Mouse (Mus musculus): ENCODE data around the gene Arhgef3. TPM values are rescaled to one million over a fixed set of nuclear protein-coding genes. Genes with fewer than 3 reads are reported as not detected.
A peak's percentile ranks its signal among the peaks of the same experiment; 100 is the strongest.

The Arhgef3 gene
- 17.3 and 17.7 TPM in 2 replicates for total RNA-seq (2014; rRNA removed)
- 9.1 and 12.3 TPM in 2 replicates for polyA plus RNA-seq (2015; fragmentation: Nextera tagmentation; extraction: Ambion mirVana)

DNA sequence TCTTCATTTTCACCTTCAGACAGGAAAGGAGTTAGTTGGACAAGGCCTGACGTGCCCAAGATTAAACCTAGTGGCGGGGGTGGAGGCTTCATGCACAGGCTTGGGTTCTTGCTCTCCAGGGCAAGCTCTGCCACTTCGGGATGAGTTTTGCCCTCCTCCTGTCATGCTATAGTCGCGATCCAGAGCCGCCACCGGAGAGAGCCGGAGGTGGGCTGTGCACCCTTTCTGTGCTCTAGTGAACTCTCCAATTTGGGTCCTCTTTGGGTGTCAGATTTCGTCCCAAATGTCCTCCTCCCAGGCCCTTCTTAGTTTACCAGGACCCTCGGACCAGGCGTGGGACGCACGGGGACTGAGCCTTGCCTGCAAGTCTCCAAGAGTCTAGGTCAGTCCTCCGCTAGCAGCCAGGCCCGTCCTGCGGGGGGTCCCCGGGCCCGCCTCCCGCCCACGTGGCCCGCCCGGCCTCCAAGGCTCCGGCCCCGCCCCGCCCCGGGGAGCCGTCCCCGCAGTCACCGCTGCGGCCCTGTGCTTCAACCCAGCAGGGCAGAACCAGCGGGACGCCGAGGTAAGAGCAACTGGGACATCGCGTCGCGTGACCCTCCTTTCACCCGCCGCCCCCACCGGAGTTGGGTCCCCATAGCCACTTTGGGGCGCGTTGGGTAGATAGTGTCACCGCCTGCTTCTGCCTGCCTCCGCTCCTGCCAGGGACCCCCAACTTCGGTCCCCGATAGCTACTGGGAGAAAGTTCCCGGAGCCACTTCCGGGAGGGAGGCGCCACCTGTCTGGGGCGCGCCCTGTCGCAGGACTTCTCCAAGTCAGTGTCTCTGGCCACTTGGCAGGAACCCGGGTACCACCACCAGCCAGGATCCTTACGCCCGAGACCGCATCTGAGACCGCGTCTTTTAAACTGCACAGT, at the start of gene Arhgef3:
Gene Arhgef3 (plus strand): TSS at position 538 of the 913 bp plus-strand sequence.
- Histone ChIP-seq H3K9ac (peak within 1 kb of the TSS; percentile 45), H3K9me3 (ENCODE audit: low read length) (no peaks in the 10 kb centered on the region), H3K4me2 (ENCODE audit: low read depth) (peak within 1 kb of the TSS; percentile 98), H3K27me3 (ENCODE audit: insufficient read depth, low read length) (peaks cover 9% of the 10 kb centered on the region), H3K4me3 (ENCODE audit: low read depth, low read length) (peak within 1 kb of the TSS; percentile 47), H3K36me3 (ENCODE audit: insufficient read depth) (no peaks in the 10 kb centered on the region), H3K4me1 (ENCODE audit: insufficient read depth) (peaks cover 9% of the 10 kb centered on the region; the same call in 1 of the 2 replicates), H3K27ac (ENCODE audit: low read depth, low read length) (no peak within 1 kb of the TSS)
- no peak for TF ChIP-seq CTCF (IDR thresholded peaks at IDR 0.05; ENCODE audit: low read depth)
- ATAC-seq (peak; percentile 77), DNase-seq (peak; percentile 30)
- WGBS = 2% methylated on average over 57 of the region's 58 CpGs

GRCm38 (mm10) chr14:27066171-27066929, 48.3 kb upstream of the Arhgef3 start:
- no peak overlapping the region for H3K9ac ChIP-seq
- no peak for TF ChIP-seq CTCF (IDR thresholded peaks at IDR 0.05; ENCODE audit: low read depth)
- DNase-seq = no peak
- H3K27me3 ChIP-seq (ENCODE audit: insufficient read depth, low read length) = no peaks in the 10 kb centered on the region
- no peak overlapping the region for H3K4me2 ChIP-seq (ENCODE audit: low read depth)
- no peaks in the 10 kb centered on the region for H3K36me3 ChIP-seq (ENCODE audit: insufficient read depth)
- 16% methylated on average over 9 of the region's 9 CpGs for WGBS
- no peaks in the 10 kb centered on the region for H3K9me3 ChIP-seq (ENCODE audit: low read length)
- H3K27ac ChIP-seq (ENCODE audit: low read depth, low read length) = no peak overlapping the region
- ATAC-seq = peak; percentile 33; the same call in 1 of the 2 replicates
- no peak overlapping the region for H3K4me3 ChIP-seq (ENCODE audit: low read depth, low read length)
- peaks cover 10% of the 10 kb centered on the region; the same call in 1 of the 2 replicates for H3K4me1 ChIP-seq (ENCODE audit: insufficient read depth)

GRCm38 (mm10) chr14:27067866-27068271, 46.8 kb upstream of the Arhgef3 start:
- Histone ChIP-seq H3K4me2 (ENCODE audit: low read depth) (peak overlapping the region; percentile 19; the same call in 1 of the 2 replicates), H3K9ac (no peak overlapping the region), H3K27me3 (ENCODE audit: insufficient read depth, low read length) (no peaks in the 10 kb centered on the region), H3K4me1 (ENCODE audit: insufficient read depth) (peaks cover 10% of the 10 kb centered on the region; the same call in 1 of the 2 replicates), H3K4me3 (ENCODE audit: low read depth, low read length) (no peak overlapping the region), H3K36me3 (ENCODE audit: insufficient read depth) (no peaks in the 10 kb centered on the region), H3K9me3 (ENCODE audit: low read length) (no peaks in the 10 kb centered on the region), H3K27ac (ENCODE audit: low read depth, low read length) (peak overlapping the region; percentile 62)
- peak; percentile 57 for DNase-seq
- 26% methylated on average over 6 of the region's 6 CpGs for WGBS
- TF ChIP-seq CTCF (IDR thresholded peaks at IDR 0.05; ENCODE audit: low read depth) = no peak
- ATAC-seq = peak; percentile 92

- Histone ChIP-seq H3K4me2 (ENCODE audit: low read depth) (no peak overlapping the region), H3K9ac (no peak overlapping the region), H3K36me3 (ENCODE audit: insufficient read depth) (no peaks in the 10 kb centered on the region), H3K27ac (ENCODE audit: low read depth, low read length) (no peak overlapping the region), H3K9me3 (ENCODE audit: low read length) (no peaks in the 10 kb centered on the region), H3K27me3 (ENCODE audit: insufficient read depth, low read length) (no peaks in the 10 kb centered on the region), H3K4me3 (ENCODE audit: low read depth, low read length) (no peak overlapping the region), H3K4me1 (ENCODE audit: insufficient read depth) (peaks cover 10% of the 10 kb centered on the region; the same call in 1 of the 2 replicates)
- no peak for TF ChIP-seq CTCF (IDR thresholded peaks at IDR 0.05; ENCODE audit: low read depth)
- no peak for ATAC-seq
- 40% methylated on average over 8 of the region's 8 CpGs for WGBS
- DNase-seq = no peak
Measured at GRCm38 (mm10) chr14:27069434-27070097, 45.1 kb upstream of the Arhgef3 start.

DNA sequence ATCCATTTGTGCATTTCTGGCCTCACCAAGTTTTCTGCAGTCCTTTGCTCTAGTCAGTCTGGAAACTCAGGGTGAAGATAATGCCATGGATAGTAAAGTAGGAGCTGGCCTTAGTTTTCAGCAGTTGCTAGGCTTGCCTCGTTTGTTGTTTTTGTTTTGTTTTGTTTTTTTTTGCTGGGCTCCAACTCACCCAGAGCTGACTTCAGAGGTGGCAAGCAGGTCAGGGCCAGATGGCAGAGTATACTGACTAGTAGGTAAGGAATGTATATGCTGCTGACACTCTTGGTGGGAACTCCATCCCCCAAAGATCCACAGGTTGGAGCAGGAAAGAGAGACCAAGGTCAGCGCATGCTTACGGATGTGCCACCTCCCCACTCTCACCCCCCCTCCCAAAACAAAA, 44.6 kb upstream of the Arhgef3 start:
- H3K27ac ChIP-seq (ENCODE audit: low read depth, low read length) = no peak overlapping the region
- H3K9me3 ChIP-seq (ENCODE audit: low read length) = no peaks in the 10 kb centered on the region
- H3K4me1 ChIP-seq (ENCODE audit: insufficient read depth) = peaks cover 10% of the 10 kb centered on the region; the same call in 1 of the 2 replicates
- no peaks in the 10 kb centered on the region for H3K27me3 ChIP-seq (ENCODE audit: insufficient read depth, low read length)
- no peak overlapping the region for H3K9ac ChIP-seq
- H3K36me3 ChIP-seq (ENCODE audit: insufficient read depth) = no peaks in the 10 kb centered on the region
- DNase-seq = no peak
- no peak for ATAC-seq
- WGBS = 46% methylated on average over 3 of the region's 3 CpGs
- no peak overlapping the region for H3K4me2 ChIP-seq (ENCODE audit: low read depth)
- H3K4me3 ChIP-seq (ENCODE audit: low read depth, low read length) = no peak overlapping the region
- TF ChIP-seq CTCF (IDR thresholded peaks at IDR 0.05; ENCODE audit: low read depth) = no peak

- H3K4me1 ChIP-seq (ENCODE audit: insufficient read depth) = peaks cover 10% of the 10 kb centered on the region; the same call in 1 of the 2 replicates
- no peaks in the 10 kb centered on the region for H3K36me3 ChIP-seq (ENCODE audit: insufficient read depth)
- H3K9me3 ChIP-seq (ENCODE audit: low read length) = no peaks in the 10 kb centered on the region
- no peak overlapping the region for H3K9ac ChIP-seq
- ATAC-seq (no peak), DNase-seq (no peak)
- WGBS = 19% methylated on average over 9 of the region's 9 CpGs
- H3K4me2 ChIP-seq (ENCODE audit: low read depth) = no peak overlapping the region
- H3K27ac ChIP-seq (ENCODE audit: low read depth, low read length) = no peak overlapping the region
- no peak overlapping the region for H3K4me3 ChIP-seq (ENCODE audit: low read depth, low read length)
- TF ChIP-seq CTCF (IDR thresholded peaks at IDR 0.05; ENCODE audit: low read depth) = no peak
- H3K27me3 ChIP-seq (ENCODE audit: insufficient read depth, low read length) = no peaks in the 10 kb centered on the region
Measured at GRCm38 (mm10) chr14:27070758-27071157, 43.9 kb upstream of the Arhgef3 start.

Measured in forebrain, postnatal 0 days (tissue).